Mouse (Mus musculus) heart, embryonic 11.5 days (tissue): Measurements from ENCODE around the gene Hmcn1. TPM values are rescaled to one million over a fixed set of nuclear protein-coding genes. Genes with fewer than 3 reads are reported as not detected.

Source experiments
- ATAC-seq: fragments of 200-750 bp; cut with Nextera tagmentation; replicated peaks from 2 replicates; pipeline ENCODE4 v1.8.0; 2017; ENCODE audit warnings: moderate library complexity; ENCODE audit not compliant: insufficient number of reproducible peaks, low FRiP score, low TSS enrichment
- H3K27ac ChIP-seq: fragments of 300-500 bp; sonication (generic); 2 replicates; pipeline ENCODE4 v1.5.1; 2014; ENCODE audit warnings: mild to moderate bottlenecking, low read depth, low read length
- H3K27me3 ChIP-seq: fragments of 300-500 bp; sonication (generic); 2 replicates; pipeline ENCODE4 v1.6.1; 2014; ENCODE audit warnings: mild to moderate bottlenecking, low read length, mixed read lengths; ENCODE audit not compliant: control insufficient read depth, insufficient read depth
- H3K36me3 ChIP-seq: fragments of 300-500 bp; sonication (generic); 2 replicates; pipeline ENCODE4 v1.6.1; 2014; ENCODE audit warnings: mild to moderate bottlenecking, low read length, moderate library complexity, mixed read lengths; ENCODE audit not compliant: control insufficient read depth, insufficient read depth
- H3K4me1 ChIP-seq: fragments of 300-500 bp; sonication (generic); 2 replicates; pipeline ENCODE4 v1.6.1; 2014; ENCODE audit warnings: low read length; ENCODE audit not compliant: control insufficient read depth, insufficient read depth
- H3K4me2 ChIP-seq: fragments of 300-500 bp; sonication (generic); 2 replicates; pipeline ENCODE4 v1.6.1; 2014; ENCODE audit warnings: mild to moderate bottlenecking, moderate library complexity
- H3K4me3 ChIP-seq: fragments of 300-500 bp; sonication (generic); 2 replicates; pipeline ENCODE4 v1.5.1; 2014; ENCODE audit warnings: low read depth, low read length
- H3K9ac ChIP-seq: fragments of 300-500 bp; sonication (generic); 2 replicates; pipeline ENCODE4 v1.6.1; 2014; ENCODE audit warnings: mild to moderate bottlenecking, low read depth, low read length, moderate library complexity
- H3K9me3 ChIP-seq: fragments of 300-500 bp; sonication (generic); replicated peaks from 2 replicates; pipeline ENCODE4 v1.6.1; 2016; ENCODE audit warnings: low read length; ENCODE audit not compliant: control insufficient read depth
- WGBS: fragments of 180-500 bp; shearing (Covaris S2); extraction: QIAGEN DNeasy Blood & Tissue Kit; methylation state at CpG from one replicate; pipeline ENCODE4 v1.1.7; 2014; ENCODE audit not compliant: insufficient replicate concordance; 5-methylcytosine and 5-hydroxymethylcytosine counted together
- polyA plus RNA-seq: library from polyadenylated mRNA; unstranded; fragments of >200 nt; fragmentation: Nextera tagmentation; extraction: Ambion mirVana; gene quantifications from 2 replicates; pipeline ENCODE4 v1.2.1, GENCODE M21; 2014

Gene Hmcn1
- polyA plus RNA-seq, 1 experiment from 2014 or later = 24.8 TPM

DNA sequence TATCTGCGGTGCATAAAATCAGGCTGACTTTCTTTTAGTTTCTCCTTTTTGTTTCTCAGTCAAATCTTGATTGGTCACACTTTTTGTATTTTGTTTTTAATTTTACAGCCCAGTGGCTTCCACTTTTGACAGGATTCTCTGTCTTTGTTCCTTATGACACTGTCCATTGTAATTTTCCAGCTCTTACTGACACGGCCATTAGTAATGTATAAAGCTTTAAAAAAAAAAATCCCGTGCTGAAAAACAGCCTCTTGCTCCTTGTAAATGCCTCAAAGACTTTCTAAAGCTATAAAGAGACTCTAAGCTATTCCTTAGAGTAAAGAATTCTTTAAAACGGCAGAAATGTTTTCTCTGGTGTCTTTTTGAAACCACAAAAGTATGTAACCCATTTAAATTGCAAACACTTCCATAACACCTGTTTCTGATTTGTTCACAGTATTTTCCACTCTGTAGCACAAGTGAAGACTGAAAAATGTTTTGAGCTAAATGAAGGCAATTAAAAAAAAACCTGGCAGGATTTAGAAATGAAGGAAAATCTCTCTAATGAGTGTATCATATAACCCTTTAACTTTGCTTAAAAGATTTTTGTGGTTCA, 422.6 kb downstream of the Hmcn1 start:
- no peak for ATAC-seq
- Histone ChIP-seq H3K27me3 (no peaks in the 10 kb centered on the region), H3K4me2 (no peak overlapping the region), H3K9ac (no peak overlapping the region), H3K9me3 (no peaks in the 10 kb centered on the region), H3K36me3 (no peaks in the 10 kb centered on the region), H3K4me1 (no peaks in the 10 kb centered on the region), H3K4me3 (no peak overlapping the region), H3K27ac (no peak overlapping the region)
- 79% methylated on average over 4 of the region's 4 CpGs for WGBS

DNA sequence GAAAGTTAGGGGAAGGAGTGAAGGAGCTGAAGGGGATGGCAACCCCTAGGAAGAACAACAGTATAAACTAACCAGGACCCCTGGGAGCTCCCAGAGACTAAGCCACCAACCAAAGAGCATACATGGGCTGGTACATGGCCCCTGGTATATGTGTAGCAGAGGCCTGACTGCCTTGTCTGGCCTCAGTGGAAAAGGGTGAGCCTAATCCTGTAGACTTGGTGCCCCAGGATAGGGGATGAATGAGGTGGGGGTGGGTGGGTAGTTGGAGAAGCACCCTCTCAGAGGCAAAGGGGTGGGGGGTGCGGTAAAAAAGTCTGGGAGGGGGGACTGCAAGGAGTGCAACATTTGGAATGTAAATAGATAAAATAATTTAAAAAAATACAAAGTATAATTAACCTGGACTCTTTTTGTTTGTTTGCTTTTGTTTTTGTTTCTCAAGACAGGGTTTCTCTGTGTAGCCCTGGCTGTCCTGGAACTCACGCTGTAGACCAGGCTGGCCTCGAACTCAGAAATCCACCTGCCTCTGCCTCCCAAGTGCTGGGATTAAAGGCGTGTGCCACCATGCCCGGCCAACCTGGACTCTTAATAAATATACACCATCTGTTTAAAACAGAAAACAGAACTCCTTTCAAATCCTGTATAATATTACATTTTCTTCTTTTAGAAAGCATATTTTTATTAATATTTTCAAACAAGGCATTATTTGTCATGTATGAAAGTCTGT, 423.3 kb downstream of the Hmcn1 start:
- ATAC-seq = no peak
- no peak overlapping the region for H3K4me3 ChIP-seq
- 89% methylated on average over 5 of the region's 5 CpGs for WGBS

GRCm38 (mm10) chr1:150566287-150566686, 426.9 kb downstream of the Hmcn1 start:
- no peak overlapping the region for H3K27ac ChIP-seq
- H3K27me3 ChIP-seq = no peaks in the 10 kb centered on the region
- H3K4me2 ChIP-seq = no peak overlapping the region
- no peak overlapping the region for H3K9ac ChIP-seq
- no peak for ATAC-seq
- H3K4me1 ChIP-seq = no peaks in the 10 kb centered on the region
- 79% methylated on average over 4 of the region's 4 CpGs for WGBS
- peaks cover 9% of the 10 kb centered on the region for H3K36me3 ChIP-seq
- H3K9me3 ChIP-seq = no peaks in the 10 kb centered on the region
- no peak overlapping the region for H3K4me3 ChIP-seq

More for the DNA sequence above, 423.3 kb downstream of the Hmcn1 start:
- H3K4me1 ChIP-seq = no peaks in the 10 kb centered on the region
- H3K36me3 ChIP-seq = peaks cover 1% of the 10 kb centered on the region; the same call in 1 of the 2 replicates
- H3K9me3 ChIP-seq = no peaks in the 10 kb centered on the region
- H3K27me3 ChIP-seq = no peaks in the 10 kb centered on the region
- H3K27ac ChIP-seq = no peak overlapping the region
- H3K9ac ChIP-seq = no peak overlapping the region
- no peak overlapping the region for H3K4me2 ChIP-seq

- 65% methylated on average over 3 of the region's 3 CpGs for WGBS
- no peaks in the 10 kb centered on the region for H3K9me3 ChIP-seq
- H3K27ac ChIP-seq = no peak overlapping the region
- no peak for ATAC-seq
- H3K36me3 ChIP-seq = no peaks in the 10 kb centered on the region
- H3K4me1 ChIP-seq = no peaks in the 10 kb centered on the region
- H3K4me3 ChIP-seq = no peak overlapping the region
- no peak overlapping the region for H3K9ac ChIP-seq
- no peak overlapping the region for H3K4me2 ChIP-seq
- no peaks in the 10 kb centered on the region for H3K27me3 ChIP-seq
Observed at GRCm38 (mm10) chr1:150556621-150557020, 436.6 kb downstream of the Hmcn1 start.

GRCm38 (mm10) chr1:150551390-150551789, 441.8 kb downstream of the Hmcn1 start:
- WGBS = 88% methylated on average over 1 of the region's 1 CpGs
- Histone ChIP-seq H3K9ac (no peak overlapping the region), H3K9me3 (no peaks in the 10 kb centered on the region), H3K36me3 (no peaks in the 10 kb centered on the region), H3K4me2 (no peak overlapping the region), H3K4me3 (no peak overlapping the region), H3K27ac (no peak overlapping the region), H3K4me1 (no peaks in the 10 kb centered on the region), H3K27me3 (no peaks in the 10 kb centered on the region)
- no peak for ATAC-seq

DNA sequence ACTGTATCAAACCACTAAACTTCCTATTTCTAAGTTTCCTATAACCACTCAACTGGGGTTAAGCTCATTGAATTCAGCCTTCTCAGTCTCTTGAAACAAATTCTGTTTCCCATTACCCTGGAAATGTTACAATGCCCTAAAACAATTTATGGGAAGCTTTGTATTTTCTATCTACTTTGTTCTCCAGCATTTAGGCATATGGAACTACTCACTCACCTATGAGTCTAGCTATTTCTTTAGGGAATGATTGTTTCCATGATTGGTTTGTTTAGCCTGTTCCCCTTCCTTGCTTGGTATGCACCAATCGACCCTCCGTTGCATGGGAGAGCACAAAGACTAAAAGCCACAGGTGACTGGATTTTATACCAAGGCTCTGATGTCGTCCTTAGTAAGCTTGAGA, 446.8 kb downstream of the Hmcn1 start:
- Histone ChIP-seq H3K27ac (no peak overlapping the region), H3K36me3 (no peaks in the 10 kb centered on the region), H3K27me3 (no peaks in the 10 kb centered on the region), H3K9me3 (no peaks in the 10 kb centered on the region), H3K4me2 (no peak overlapping the region), H3K4me1 (no peaks in the 10 kb centered on the region), H3K9ac (no peak overlapping the region), H3K4me3 (no peak overlapping the region)
- 64% methylated on average over 3 of the region's 3 CpGs for WGBS
- ATAC-seq = no peak

- Histone ChIP-seq H3K36me3 (no peaks in the 10 kb centered on the region), H3K4me1 (peaks cover 8% of the 10 kb centered on the region), H3K27ac (no peak overlapping the region), H3K4me2 (no peak overlapping the region), H3K9ac (no peak overlapping the region), H3K9me3 (no peaks in the 10 kb centered on the region), H3K27me3 (no peaks in the 10 kb centered on the region), H3K4me3 (no peak overlapping the region)
- no peak; the same call in 1 of the 2 replicates for ATAC-seq
- WGBS = 10% methylated on average over 5 of the region's 5 CpGs
Observed at GRCm38 (mm10) chr1:150540267-150540666, 453.0 kb downstream of the Hmcn1 start.

DNA sequence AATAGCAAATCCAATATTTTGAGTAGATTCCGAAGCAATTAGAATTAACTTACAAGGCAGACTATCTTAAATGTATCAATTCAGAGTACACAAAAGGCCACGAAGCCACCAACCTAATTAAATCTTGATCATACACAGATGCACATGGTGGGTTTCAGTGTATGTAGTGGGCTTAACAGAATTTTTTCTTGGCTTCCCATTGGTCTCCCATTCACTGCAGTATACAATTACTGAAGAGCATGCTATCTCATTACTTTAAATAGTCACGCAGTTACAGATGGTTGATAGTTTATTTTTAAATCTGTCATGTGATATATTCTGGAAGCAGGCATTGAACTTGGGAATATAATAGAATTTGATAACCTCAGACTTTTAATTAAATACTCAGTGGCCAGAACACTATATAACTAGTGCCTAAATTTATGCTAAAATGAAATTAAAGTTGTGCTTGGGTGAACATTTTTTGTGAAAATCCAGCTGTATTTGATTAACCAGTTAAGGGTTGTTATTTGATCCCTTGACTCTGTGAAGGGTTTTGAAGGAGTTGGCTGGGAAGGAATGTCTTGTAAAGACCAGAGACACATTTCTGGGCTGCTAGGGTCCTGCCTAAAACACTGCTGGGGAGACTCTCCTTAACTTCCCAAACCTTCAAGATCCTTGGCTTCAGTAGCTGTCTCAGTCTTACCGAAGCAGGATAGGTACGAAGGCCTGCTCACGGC, 455.7 kb downstream of the Hmcn1 start:
- no peak overlapping the region for H3K4me2 ChIP-seq
- no peak for ATAC-seq
- H3K36me3 ChIP-seq = no peaks in the 10 kb centered on the region
- H3K27me3 ChIP-seq = no peaks in the 10 kb centered on the region
- H3K9me3 ChIP-seq = no peaks in the 10 kb centered on the region
- no peak overlapping the region for H3K4me3 ChIP-seq
- H3K9ac ChIP-seq = no peak overlapping the region
- WGBS = 64% methylated on average over 6 of the region's 6 CpGs
- H3K4me1 ChIP-seq = peaks cover 8% of the 10 kb centered on the region
- no peak overlapping the region for H3K27ac ChIP-seq
